Mouse (Mus musculus): Measurements from ENCODE around the gene Sox5.
"Not testable (repeated sequence)": the region's sequence is repeated elsewhere in the genome, so short reads cannot be mapped to it uniquely, and the experiment has no call there.

Gene Sox5

DNA sequence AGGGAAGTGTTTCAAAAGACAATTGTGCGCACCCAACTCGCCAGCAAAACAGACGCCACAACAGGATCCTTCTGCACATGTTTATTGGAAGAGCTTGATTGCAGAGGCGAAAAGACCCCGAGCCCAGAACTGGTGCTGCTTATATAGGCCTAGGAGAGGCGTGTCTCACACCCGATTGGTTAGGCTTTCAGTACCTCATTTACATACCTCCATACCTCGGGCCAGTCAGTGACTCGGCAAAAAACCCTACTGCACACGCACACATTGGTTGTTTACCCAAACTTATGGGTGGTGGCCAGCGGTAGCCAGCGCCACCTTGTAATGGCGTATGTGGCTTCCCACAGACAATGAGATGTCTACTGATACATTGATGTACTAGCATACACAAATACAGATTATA, 599.3 kb downstream of the Sox5 start:
- DNase-seq (ENCODE audit: low read depth) = not testable (repeated sequence)

DNA sequence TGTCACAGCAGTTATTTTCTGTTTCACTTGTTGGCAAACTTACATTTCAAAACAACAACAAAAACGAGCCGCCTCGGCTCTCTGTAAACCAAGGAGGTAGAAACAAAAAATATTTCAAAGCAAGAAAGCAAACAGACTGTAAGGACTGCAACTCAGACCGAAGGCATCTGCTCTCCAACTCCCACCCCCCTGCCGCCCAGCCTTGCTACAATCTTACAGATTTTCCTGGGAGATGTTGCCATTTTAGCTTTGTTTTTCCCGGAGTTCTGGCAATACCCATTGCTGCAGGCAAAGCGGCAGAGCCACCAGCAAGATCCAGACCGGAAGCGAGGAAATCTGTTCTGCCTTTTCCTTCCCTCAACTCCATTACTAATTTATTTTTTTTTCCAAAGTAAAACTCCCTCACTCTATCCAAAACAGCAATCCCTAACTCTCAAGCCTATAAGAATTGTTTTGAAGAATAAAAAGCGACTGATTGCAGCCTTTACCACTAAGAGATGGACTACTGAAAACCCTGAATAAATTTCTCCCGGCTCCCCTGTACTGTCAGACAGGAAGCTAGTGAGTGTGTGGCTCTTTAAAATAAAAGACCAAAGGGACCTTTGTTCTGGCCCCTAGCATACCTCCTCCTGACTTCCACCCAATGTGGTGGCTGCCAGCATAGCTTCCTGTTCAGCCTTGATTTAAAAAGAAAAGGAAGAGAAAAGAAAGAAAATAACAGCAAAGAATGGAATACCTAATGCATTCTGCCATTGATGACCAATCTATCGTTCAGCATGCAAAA, 600.5 kb downstream of the Sox5 start:
- DNase-seq (ENCODE audit: low read depth) = no peak

- no peak for DNase-seq (ENCODE audit: low read depth)
Observed at GRCm38 (mm10) chr6:144179111-144179510, 602.7 kb downstream of the Sox5 start.

DNA sequence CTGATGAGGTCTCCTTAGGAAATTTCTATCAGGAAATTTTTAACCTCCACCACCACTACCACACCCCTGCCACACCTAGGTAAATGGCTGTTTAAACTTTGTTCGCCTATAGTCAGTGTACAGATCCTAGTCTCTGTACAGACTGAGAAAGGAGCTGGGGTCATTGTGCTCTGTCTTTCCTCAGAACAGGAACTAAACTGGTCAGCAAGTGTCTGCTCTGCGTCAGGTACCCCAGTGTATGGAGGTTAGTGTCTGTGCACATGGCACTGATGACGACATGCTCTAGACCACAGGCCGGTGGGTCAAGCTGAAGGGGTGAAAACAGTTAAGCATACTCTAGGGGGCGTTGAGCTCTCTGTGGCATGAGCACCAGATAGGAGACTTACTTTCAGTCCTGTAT, 605.1 kb downstream of the Sox5 start:
- no peak for DNase-seq (ENCODE audit: low read depth)

DNA sequence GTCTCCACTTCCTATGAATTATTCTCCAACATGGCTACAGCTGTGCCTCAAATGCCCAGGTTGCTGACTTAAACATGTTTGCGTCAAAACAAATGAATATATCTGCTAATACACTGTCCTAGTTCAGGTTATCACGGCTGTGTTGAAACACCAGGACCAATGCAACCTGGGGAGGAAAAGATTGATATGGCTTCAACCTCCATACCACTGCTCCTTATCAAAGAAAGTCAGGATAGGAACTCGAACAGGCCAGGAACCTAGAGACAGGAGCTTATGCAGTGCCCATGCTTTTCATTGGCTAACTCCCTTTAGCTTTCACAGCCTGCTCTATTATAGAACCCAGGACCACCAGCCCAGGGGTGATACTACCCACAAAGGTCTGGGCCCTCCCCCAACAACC, 606.2 kb downstream of the Sox5 start:
- no peak for DNase-seq (ENCODE audit: low read depth)

GRCm38 (mm10) chr6:144170541-144170940, 611.2 kb downstream of the Sox5 start:
- DNase-seq (ENCODE audit: low read depth) = no peak

- no peak for DNase-seq (ENCODE audit: low read depth)
Observed at GRCm38 (mm10) chr6:144169791-144170190, 612.0 kb downstream of the Sox5 start.

- DNase-seq (ENCODE audit: low read depth) = no peak
Observed at GRCm38 (mm10) chr6:144168696-144169476, 612.9 kb downstream of the Sox5 start.

- no peak for DNase-seq (ENCODE audit: low read depth)
Observed at GRCm38 (mm10) chr6:144167058-144167457, 614.7 kb downstream of the Sox5 start.

DNA sequence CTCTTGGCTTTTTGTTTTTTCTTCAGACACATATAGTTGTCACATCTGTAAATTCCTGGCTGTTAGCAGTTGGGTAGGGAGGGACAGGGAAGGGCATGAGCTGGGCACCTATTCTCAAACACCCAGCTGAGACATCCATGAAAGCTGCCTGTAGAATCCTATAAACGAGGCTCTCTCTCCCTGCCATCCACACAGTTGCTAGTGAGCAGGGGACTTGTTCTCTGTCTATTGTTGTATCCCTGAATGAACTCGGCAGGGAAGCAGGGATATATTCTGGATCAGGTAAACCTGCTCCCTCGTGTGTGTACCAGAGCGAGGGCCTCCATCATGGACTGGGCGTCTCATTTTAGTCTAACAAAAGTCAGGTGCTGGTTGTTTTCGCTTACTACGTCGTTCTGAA, 615.1 kb downstream of the Sox5 start:
- no peak for DNase-seq (ENCODE audit: low read depth)

GRCm38 (mm10) chr6:144166104-144166503, 615.7 kb downstream of the Sox5 start:
- no peak for DNase-seq (ENCODE audit: low read depth)

- no peak for DNase-seq (ENCODE audit: low read depth)
Observed at GRCm38 (mm10) chr6:144163501-144163900, 618.3 kb downstream of the Sox5 start.

- DNase-seq (ENCODE audit: low read depth) = no peak
Observed at GRCm38 (mm10) chr6:144158637-144159036, 623.1 kb downstream of the Sox5 start.

DNA sequence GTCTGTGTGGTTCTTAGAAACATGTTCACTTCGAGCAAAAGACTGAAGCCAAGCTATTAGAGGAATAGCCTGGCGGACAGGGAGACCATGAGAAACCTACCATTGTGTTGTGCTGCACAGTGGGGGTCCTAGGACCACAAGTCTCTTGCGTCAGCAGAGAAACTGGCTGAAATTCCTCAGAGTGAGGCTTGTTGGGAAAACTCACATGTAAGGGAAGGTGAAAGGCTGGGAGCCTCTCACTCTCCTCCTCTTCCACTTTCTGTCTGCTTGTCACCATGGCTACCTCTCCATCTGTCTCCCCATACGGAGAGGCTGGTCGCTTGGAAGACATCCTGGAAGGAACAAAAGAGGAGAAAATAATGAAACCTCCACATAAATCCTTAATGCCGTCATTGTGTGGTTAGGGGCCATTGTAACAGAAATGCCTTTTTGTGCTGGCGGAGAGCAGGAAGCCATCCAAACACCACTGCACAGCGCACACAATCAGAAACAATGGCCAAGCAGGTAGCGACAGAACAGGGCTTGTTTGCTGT, 626.8 kb downstream of the Sox5 start:
- no peak for DNase-seq (ENCODE audit: low read depth)

- DNase-seq (ENCODE audit: low read depth) = no peak
Observed at GRCm38 (mm10) chr6:144151957-144152356, 629.8 kb downstream of the Sox5 start.

DNA sequence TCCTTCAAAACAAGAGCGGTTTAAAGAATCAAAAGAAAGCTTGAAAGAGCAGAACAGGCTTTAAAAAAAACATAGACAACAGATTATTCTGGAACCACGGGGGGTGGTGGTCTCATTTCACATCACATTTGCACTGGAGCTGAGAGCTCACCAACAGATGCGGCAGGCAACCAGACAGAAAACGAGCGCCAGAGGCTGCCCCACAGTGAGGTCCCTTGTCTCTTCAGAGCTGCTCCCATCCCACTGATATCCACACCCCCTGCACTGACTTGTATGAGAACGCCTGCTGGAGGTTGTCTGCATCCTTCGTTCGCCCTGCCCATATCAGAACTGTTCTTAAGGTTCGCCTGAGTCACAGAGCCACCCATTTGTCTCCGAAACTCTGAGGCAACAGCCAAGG, 630.7 kb downstream of the Sox5 start:
- no peak for DNase-seq (ENCODE audit: low read depth)

DNA sequence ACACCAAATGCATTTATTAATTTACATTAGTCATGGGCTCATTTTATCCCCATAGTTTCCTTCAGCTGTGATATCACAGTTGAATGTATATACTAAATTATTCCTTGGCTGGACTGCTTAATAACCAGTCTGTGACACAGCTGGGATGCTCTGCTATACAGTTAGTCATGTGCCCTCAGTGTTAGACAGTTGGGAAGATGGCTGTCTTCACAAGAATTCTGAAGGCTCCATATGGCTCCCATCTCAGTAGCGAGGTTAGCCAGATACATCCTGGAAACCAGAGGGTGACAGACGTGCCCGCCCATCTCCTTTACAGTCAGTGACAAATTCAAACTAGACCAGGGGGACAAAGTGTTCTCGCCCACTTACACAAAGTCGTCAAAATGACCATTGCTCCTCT, 644.4 kb downstream of the Sox5 start:
- DNase-seq (ENCODE audit: low read depth) = no peak

DNA sequence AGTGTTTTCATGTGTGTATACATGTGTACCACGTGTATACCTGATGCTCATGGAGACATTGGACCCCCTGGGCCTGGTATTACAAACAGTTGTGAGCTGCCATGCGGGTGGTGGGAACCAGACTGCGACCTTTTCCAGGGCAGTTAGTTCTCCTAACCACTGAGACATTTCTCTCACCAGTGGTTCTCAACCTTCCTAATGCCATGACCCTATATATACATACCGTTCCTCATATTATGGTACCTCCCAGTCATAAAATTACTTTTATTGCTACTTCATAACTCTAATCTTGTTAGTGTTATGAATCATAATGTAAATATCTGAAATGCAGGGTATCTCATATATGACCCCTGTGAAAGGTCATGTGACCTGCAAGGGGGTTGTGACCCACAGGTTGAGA, 644.9 kb downstream of the Sox5 start:
- no peak for DNase-seq (ENCODE audit: low read depth)

DNA sequence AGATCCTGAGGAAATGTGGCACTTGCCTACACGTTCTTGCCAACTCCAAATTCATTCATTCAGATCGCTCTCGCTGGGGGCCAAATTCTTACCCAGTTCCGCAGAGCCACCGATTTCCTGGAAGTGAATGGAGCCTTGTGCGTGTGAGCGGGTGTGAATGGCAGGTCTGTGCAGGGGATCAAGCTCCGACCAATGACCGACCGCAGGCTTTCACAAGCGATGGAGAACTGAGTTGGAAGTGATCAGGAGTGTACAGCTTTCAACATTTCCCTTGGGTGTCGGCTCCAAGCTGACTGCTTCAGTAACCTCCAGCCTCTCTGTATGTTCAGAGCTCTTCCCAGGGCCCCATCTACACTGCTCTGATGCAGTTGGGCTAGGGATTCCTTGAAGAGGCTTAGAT, 651.9 kb downstream of the Sox5 start:
- DNase-seq (ENCODE audit: low read depth) = no peak

DNA sequence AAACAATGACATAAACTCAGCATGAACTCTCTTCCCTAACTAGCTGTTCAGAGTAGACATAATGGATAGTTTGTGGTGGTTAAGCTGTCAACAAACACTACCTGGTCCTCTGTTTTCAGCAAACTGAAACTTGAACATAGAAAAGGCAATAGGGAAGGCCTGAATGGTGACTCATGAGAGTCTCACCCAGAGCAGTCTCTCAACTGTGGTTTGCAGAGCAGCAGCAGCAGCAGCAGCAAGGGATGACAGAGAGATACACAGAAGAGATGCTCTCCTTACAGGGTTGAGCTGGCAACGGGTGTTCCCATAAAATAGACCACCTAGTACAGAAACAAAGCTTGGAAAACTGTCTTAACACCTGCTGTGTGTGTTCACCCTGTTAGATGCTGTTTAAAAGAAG, 661.8 kb downstream of the Sox5 start:
- DNase-seq (ENCODE audit: low read depth) = no peak

- DNase-seq (ENCODE audit: low read depth) = no peak
Observed at GRCm38 (mm10) chr6:144116646-144117045, 665.1 kb downstream of the Sox5 start.

GRCm38 (mm10) chr6:144111561-144111960, 670.2 kb downstream of the Sox5 start:
- DNase-seq (ENCODE audit: low read depth) = no peak

- no peak for DNase-seq (ENCODE audit: low read depth)
Observed at GRCm38 (mm10) chr6:144106848-144107247, 674.9 kb downstream of the Sox5 start.

All from induced T-regulatory cell, adult 2 months (primary cell).